Mouse (Mus musculus) E14TG2a.4 (cell line): ENCODE data around the gene Lhx5.

ENCODE experiments used
- H3K27me3 ChIP-seq: 2 replicates; pipeline ENCODE4 v1.6.1; 2014; ENCODE audit warnings: low read length, control low read depth; ENCODE audit not compliant: insufficient read depth
- H3K36me3 ChIP-seq: 2 replicates; pipeline ENCODE4 v1.6.1; 2014; ENCODE audit warnings: low read length, control low read depth; ENCODE audit not compliant: insufficient read depth
- H3K4me1 ChIP-seq: replicated peaks from 2 replicates; pipeline ENCODE4 v1.6.1; 2014; ENCODE audit warnings: low read depth, low read length, control low read depth
- H3K4me3 ChIP-seq: replicated peaks from 2 replicates; pipeline ENCODE4 v1.5.1; 2014; ENCODE audit warnings: mild to moderate bottlenecking, low read length
- H3K9me3 ChIP-seq: 2 replicates; pipeline ENCODE4 v1.6.1; 2014; ENCODE audit warnings: low read length, control low read depth
- CTCF ChIP-seq: conservative IDR thresholded peaks from 2 replicates; pipeline ENCODE4 v1.5.1; 2014; ENCODE audit warnings: low read length
- NANOG ChIP-seq: IDR thresholded peaks from 2 replicates; pipeline ENCODE4 v1.6.1; 2014; ENCODE audit warnings: borderline replicate concordance, low read length, mixed read lengths
- POU5F1 ChIP-seq: IDR thresholded peaks from 2 replicates; pipeline ENCODE4 v1.6.1; 2014; ENCODE audit warnings: low read length, borderline replicate concordance

Gene Lhx5

GRCm38 (mm10) chr5:120409385-120410378, 21.8 kb upstream of the Lhx5 start:
- peaks cover 20% of the 10 kb centered on the region for H3K4me1 ChIP-seq
- H3K4me3 ChIP-seq: peak overlapping the region; percentile 60
- H3K27me3 ChIP-seq: peaks cover 74% of the 10 kb centered on the region
- no peak for TF ChIP-seq CTCF
- no peaks in the 10 kb centered on the region for H3K36me3 ChIP-seq
- H3K9me3 ChIP-seq: peaks cover 10% of the 10 kb centered on the region

DNA sequence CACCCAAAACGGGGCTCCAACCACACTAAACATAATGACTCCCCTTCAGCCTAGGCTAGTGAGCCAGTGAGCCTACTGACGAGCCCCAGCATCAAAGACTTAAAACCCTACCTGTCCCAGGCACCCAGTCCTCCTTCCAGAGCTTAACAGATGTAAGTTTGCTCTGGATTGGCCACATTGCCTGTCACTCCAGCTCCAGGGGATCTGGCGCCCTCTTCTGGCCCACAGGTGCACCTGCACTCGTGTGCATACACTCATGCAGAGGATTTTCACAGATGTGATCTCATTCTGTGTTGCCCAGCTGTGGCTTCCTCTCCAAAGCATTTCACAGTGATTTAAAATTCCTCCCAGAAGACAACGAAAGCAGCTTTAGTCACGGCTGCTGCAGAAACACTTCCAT, 18.1 kb upstream of the Lhx5 start:
- no peak overlapping the region for H3K4me3 ChIP-seq
- TF ChIP-seq POU5F1 (no peak), NANOG (no peak), CTCF (peak; percentile 83)
- peaks cover 20% of the 10 kb centered on the region for H3K4me1 ChIP-seq
- peaks cover 88% of the 10 kb centered on the region for H3K27me3 ChIP-seq
- H3K9me3 ChIP-seq: peaks cover 10% of the 10 kb centered on the region
- H3K36me3 ChIP-seq: no peaks in the 10 kb centered on the region

DNA sequence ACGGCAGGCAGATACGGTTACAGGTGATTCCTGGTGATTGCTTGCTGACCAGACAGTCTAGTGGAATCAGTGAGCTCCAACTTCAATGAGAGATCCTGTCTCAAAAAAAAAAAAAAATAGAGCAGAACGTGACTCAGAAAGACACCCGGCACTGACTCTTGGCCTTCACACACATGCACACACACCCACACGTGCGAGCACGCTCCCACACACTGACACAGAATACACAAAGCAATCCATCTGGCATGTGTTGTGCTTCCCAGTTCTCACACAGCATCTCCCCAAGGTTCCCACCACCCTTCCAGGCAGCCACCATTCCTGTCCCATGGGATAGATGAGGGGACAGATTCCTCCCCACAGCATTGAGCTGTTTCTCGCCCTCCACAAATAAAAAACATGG, 11.4 kb upstream of the Lhx5 start:
- TF ChIP-seq NANOG: no peak
- no peak for TF ChIP-seq CTCF
- no peak for TF ChIP-seq POU5F1
- Histone ChIP-seq H3K4me3 (no peak overlapping the region), H3K9me3 (no peaks in the 10 kb centered on the region), H3K36me3 (no peaks in the 10 kb centered on the region), H3K27me3 (peaks cover 94% of the 10 kb centered on the region), H3K4me1 (peaks cover 11% of the 10 kb centered on the region)

DNA sequence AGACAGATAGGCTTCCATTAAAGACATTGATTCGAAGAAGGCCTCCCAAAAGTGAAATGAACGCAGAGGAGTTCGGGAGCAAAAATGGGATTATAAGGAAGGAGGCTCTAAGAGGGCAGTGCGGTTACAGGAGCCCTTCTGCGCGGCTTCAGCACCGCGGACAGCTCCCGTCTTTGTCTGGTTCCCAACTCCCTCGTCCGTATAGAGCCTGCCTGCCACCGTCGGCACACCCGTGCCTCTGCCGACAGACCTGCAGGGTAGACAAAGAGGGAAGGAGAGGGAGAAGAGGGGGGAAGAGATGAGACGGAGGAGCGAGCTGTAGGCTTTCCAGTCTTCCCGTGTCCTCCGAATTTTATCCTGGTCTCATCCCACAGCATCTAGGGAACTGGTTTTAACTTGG, 7.5 kb upstream of the Lhx5 start:
- Histone ChIP-seq H3K4me1 (peaks cover 40% of the 10 kb centered on the region), H3K36me3 (no peaks in the 10 kb centered on the region), H3K27me3 (peaks cover 94% of the 10 kb centered on the region), H3K9me3 (no peaks in the 10 kb centered on the region), H3K4me3 (no peak overlapping the region)
- TF ChIP-seq CTCF: no peak
- TF ChIP-seq NANOG: no peak
- no peak for TF ChIP-seq POU5F1

GRCm38 (mm10) chr5:120424657-120425056, 6.8 kb upstream of the Lhx5 start:
- Histone ChIP-seq H3K4me1 (peaks cover 44% of the 10 kb centered on the region), H3K36me3 (no peaks in the 10 kb centered on the region), H3K9me3 (no peaks in the 10 kb centered on the region), H3K27me3 (peaks cover 94% of the 10 kb centered on the region), H3K4me3 (no peak overlapping the region)
- TF ChIP-seq NANOG: no peak
- no peak for TF ChIP-seq CTCF
- TF ChIP-seq POU5F1: no peak

DNA sequence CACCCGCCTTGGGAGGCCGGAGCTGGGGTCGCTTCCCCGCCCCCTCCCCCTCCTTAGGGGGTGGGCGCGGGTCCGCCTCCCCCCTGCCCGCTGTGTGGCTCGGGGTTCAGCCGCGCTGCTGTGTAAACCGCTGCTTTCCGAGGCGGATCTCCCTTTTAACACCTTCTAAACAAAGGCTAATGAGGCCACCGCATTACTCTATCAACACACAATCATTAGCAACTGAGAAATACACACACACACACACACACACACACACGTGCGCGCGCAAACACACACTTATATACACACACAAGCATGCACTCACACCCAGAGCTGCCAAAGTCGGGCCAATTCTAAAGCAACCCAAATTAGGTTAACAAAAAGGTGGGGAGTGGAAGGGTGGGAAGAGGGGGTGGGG, 5.8 kb upstream of the Lhx5 start:
- peak overlapping the region; percentile 49 for H3K4me3 ChIP-seq
- TF ChIP-seq CTCF: no peak
- TF ChIP-seq NANOG: no peak
- TF ChIP-seq POU5F1: no peak
- H3K27me3 ChIP-seq: peaks cover 93% of the 10 kb centered on the region
- H3K9me3 ChIP-seq: no peaks in the 10 kb centered on the region
- H3K4me1 ChIP-seq: peaks cover 47% of the 10 kb centered on the region
- H3K36me3 ChIP-seq: no peaks in the 10 kb centered on the region

- peaks cover 93% of the 10 kb centered on the region for H3K27me3 ChIP-seq
- no peak overlapping the region for H3K4me3 ChIP-seq
- H3K9me3 ChIP-seq: no peaks in the 10 kb centered on the region
- no peaks in the 10 kb centered on the region for H3K36me3 ChIP-seq
- peaks cover 56% of the 10 kb centered on the region for H3K4me1 ChIP-seq
- TF ChIP-seq NANOG (no peak), POU5F1 (no peak), CTCF (no peak)
Observed at GRCm38 (mm10) chr5:120426572-120426971, 4.9 kb upstream of the Lhx5 start.

- H3K27me3 ChIP-seq: peaks cover 93% of the 10 kb centered on the region
- H3K9me3 ChIP-seq: no peaks in the 10 kb centered on the region
- H3K36me3 ChIP-seq: no peaks in the 10 kb centered on the region
- no peak for TF ChIP-seq NANOG
- no peak for TF ChIP-seq CTCF
- no peak for TF ChIP-seq POU5F1
- H3K4me1 ChIP-seq: peaks cover 60% of the 10 kb centered on the region
- H3K4me3 ChIP-seq: peak overlapping the region; percentile 41
Observed at GRCm38 (mm10) chr5:120427451-120427938, 4.0 kb upstream of the Lhx5 start.
